8 mouse cellular contexts compared by ENCODE assay signal in the genomic region with DNA sequence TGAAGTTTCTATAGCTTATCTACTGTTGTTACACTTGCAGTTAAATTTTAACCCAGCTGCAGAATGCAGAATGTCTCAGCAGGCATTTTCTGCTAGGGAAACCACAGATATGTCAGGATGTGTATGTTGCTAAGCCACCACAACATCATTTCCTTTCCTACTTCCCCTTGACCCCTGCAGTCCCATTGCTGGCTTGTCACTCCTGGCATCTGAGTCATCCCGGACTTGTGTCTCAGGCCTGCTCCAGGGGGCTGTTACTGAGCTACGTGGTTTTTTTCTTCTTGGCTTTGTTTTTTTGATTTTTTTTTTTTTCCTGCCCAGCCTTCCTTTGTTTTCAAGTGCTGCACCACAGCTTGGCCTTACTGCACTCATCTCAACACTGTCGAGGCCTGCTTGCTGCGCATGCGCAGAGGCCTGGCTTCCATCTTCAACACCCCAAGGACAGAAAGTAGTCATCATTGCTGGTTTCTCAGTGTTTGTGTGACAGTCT. TPM values are rescaled to one million over a fixed set of nuclear protein-coding genes. Genes with fewer than 3 reads are reported as not detected.
DNase-seq lines count a peak whose midpoint lies in the region; ATAC-seq lines count a peak whose summit lies in the region.

No protein-coding gene starts in this region.

- no peaks in the 10 kb centered on the region for H3K36me3 ChIP-seq in heart, embryonic 13.5 days
- no peaks in the 10 kb centered on the region for H3K36me3 ChIP-seq in hindbrain, embryonic 10.5 days

- peak; percentile 57; the same call in 1 of the 2 replicates for ATAC-seq in heart, embryonic 13.5 days (ENCODE audit: extremely low read depth, insufficient number of reproducible peaks, low FRiP score, low TSS enrichment)
- no peak for ATAC-seq in cerebellum, adult (ENCODE audit: insufficient number of reproducible peaks, low FRiP score, low TSS enrichment)

- no peaks in the 10 kb centered on the region for H3K27me3 ChIP-seq in heart, embryonic 13.5 days (replicated peaks)
- H3K27me3 ChIP-seq in hindbrain, embryonic 10.5 days (ENCODE audit: insufficient read depth, poor library complexity, severe bottlenecking): no peaks in the 10 kb centered on the region

- H3K4me2 ChIP-seq in heart, embryonic 13.5 days: no peak overlapping the region

- DNase-seq in CD4-positive helper T cell, adult 2 months (ENCODE audit: low read depth, low spot score): peak; percentile 82
- DNase-seq in adrenal gland, postnatal 10 days: peak; percentile 68
- DNase-seq in kidney, postnatal 4 days: peak; percentile 42 to 64
- peak; percentile 85 for DNase-seq in naive thymus-derived CD4-positive, alpha-beta T cell, adult 2 months (ENCODE audit: low read depth)
- DNase-seq in hindbrain, embryonic 10.5 days (ENCODE audit: low spot score): no peak
- no peak for DNase-seq in urinary bladder, adult 2 months (ENCODE audit: low spot score)

- peaks cover 45% of the 10 kb centered on the region for H3K4me1 ChIP-seq in heart, embryonic 13.5 days
- H3K4me1 ChIP-seq in hindbrain, embryonic 10.5 days (replicated peaks): no peaks in the 10 kb centered on the region

- no peak overlapping the region for H3K9ac ChIP-seq in heart, embryonic 13.5 days

- WGBS in heart, embryonic 13.5 days: 25% methylated on average over 5 of the region's 5 CpGs
- 57% methylated on average over 5 of the region's 5 CpGs for whole genome bisulfite sequencing in hindbrain, embryonic 10.5 days

- peak overlapping the region; percentile 82 for H3K27ac ChIP-seq in heart, embryonic 13.5 days (replicated peaks)
- no peak overlapping the region for H3K27ac ChIP-seq in hindbrain, embryonic 10.5 days

- no peaks in the 10 kb centered on the region for H3K9me3 ChIP-seq in heart, embryonic 13.5 days
- no peaks in the 10 kb centered on the region for H3K9me3 ChIP-seq in hindbrain, embryonic 10.5 days

- no peak overlapping the region for H3K4me3 ChIP-seq in heart, embryonic 13.5 days
- H3K4me3 ChIP-seq in hindbrain, embryonic 10.5 days: no peak overlapping the region

RNA-seq across cellular contexts. Expression of gene Arhgap18, which starts 46.4 kb away (rescaled TPM):
- total RNA-seq in adrenal gland, postnatal 10 days (2021): 10 to 100 TPM; 39.8 to 59.5 TPM
- 34.6 and 37.3 TPM in 2 replicates for polyA plus RNA-seq in heart, embryonic 13.5 days (2015; fragmentation: Nextera tagmentation; extraction: Ambion mirVana)
- polyA plus RNA-seq in hindbrain, embryonic 10.5 days (2016; fragmentation: Nextera tagmentation; extraction: Ambion mirVana): 10.0 and 10.9 TPM in 2 replicates
- polyA plus RNA-seq in urinary bladder, adult 2 months (2012; rRNA removed): 10.7 and 11.7 TPM in 2 replicates

Comparison
In these comparisons a context has a peak if more than half of its experiments do, and no peak if none do; other contexts are left out.
1. DNase-seq: peak in CD4-positive helper T cell, adult 2 months (single experiment), adrenal gland, postnatal 10 days (single experiment), kidney, postnatal 4 days (2 of 2) and naive thymus-derived CD4-positive, alpha-beta T cell, adult 2 months (single experiment); none in hindbrain, embryonic 10.5 days (single experiment) and urinary bladder, adult 2 months (single experiment).